Mouse (Mus musculus) hindbrain, embryonic 11.5 days (tissue): Measurements from ENCODE around the gene Snrnp40. TPM values are rescaled to one million over a fixed set of nuclear protein-coding genes. Genes with fewer than 3 reads are reported as not detected.

ENCODE experiments used
- ATAC-seq: fragments of 200-750 bp; cut with Nextera tagmentation; 2 replicates; pipeline ENCODE4 v1.8.0; 2017; ENCODE audit warnings: mild to moderate bottlenecking, moderate TSS enrichment, moderate library complexity; ENCODE audit not compliant: low FRiP score
- DNase-seq: peaks from one replicate; pipeline ENCODE4 v3.0.0-alpha.2; 2015; ENCODE audit warnings: low spot score
- H3K27ac ChIP-seq: fragments of 300-500 bp; sonication (generic); 2 replicates; pipeline ENCODE4 v1.5.1; 2014; ENCODE audit warnings: mild to moderate bottlenecking, low read depth, low read length
- H3K27me3 ChIP-seq: fragments of 300-500 bp; sonication (generic); 2 replicates; pipeline ENCODE4 v1.6.1; 2014; ENCODE audit warnings: mild to moderate bottlenecking, low read length, moderate library complexity, mixed read lengths; ENCODE audit not compliant: control insufficient read depth, insufficient read depth
- H3K36me3 ChIP-seq: fragments of 300-500 bp; sonication (generic); 2 replicates; pipeline ENCODE4 v1.6.1; 2014; ENCODE audit warnings: mild to moderate bottlenecking, low read length, moderate library complexity, mixed read lengths; ENCODE audit not compliant: control insufficient read depth, insufficient read depth
- H3K4me1 ChIP-seq: fragments of 300-500 bp; sonication (generic); replicated peaks from 2 replicates; pipeline ENCODE4 v1.6.1; 2014; ENCODE audit warnings: low read length, mixed read lengths; ENCODE audit not compliant: control insufficient read depth, insufficient read depth
- H3K4me2 ChIP-seq: fragments of 300-500 bp; sonication (generic); replicated peaks from 2 replicates; pipeline ENCODE4 v1.6.1; 2014; ENCODE audit warnings: mild to moderate bottlenecking, low read depth, low read length
- H3K4me3 ChIP-seq: fragments of 300-500 bp; sonication (generic); 2 replicates; pipeline ENCODE4 v1.5.1; 2014; ENCODE audit warnings: low read depth, low read length
- H3K9ac ChIP-seq: fragments of 300-500 bp; sonication (generic); 2 replicates; pipeline ENCODE4 v1.6.1; 2014; ENCODE audit warnings: low read depth, low read length
- H3K9me3 ChIP-seq: fragments of 300-500 bp; sonication (generic); 2 replicates; pipeline ENCODE4 v1.6.1; 2016; ENCODE audit warnings: low read length; ENCODE audit not compliant: control insufficient read depth
- WGBS: fragments of 180-500 bp; shearing (Covaris S2); extraction: QIAGEN DNeasy Blood & Tissue Kit; methylation state at CpG from one replicate; pipeline ENCODE4 v1.1.7; 2014; 5-methylcytosine and 5-hydroxymethylcytosine counted together
- polyA plus RNA-seq: library from polyadenylated mRNA; unstranded; fragments of >200 nt; fragmentation: Nextera tagmentation; extraction: Ambion mirVana; gene quantifications from 2 replicates; pipeline ENCODE4 v1.2.1, GENCODE M21; 2014

Snrnp40 gene
- polyA plus RNA-seq, 1 experiment from 2014 or later: 190 TPM

DNA sequence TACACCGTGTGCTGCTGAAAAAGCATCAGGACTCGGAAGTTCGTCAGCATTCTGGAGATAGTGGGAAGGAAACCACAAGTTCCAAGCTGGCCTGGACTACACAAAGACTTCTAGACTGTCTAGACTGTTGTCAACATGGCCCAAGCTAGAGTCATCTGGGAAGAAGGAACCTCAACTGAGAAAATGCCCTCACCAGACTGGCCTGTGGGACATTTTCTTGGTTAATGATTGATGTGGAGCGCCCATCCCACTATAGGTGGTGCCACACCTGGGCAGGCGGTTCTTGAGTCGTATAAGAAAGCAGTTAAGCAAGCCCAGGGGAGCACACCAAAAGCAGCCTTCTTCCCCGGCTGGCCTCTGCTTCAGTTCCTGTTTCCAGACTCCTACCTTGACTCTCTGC is 7.3 kb upstream of the Snrnp40 start:
- H3K36me3 ChIP-seq: peaks cover 6% of the 10 kb centered on the region
- H3K4me1 ChIP-seq: no peaks in the 10 kb centered on the region
- ATAC-seq: no peak
- H3K4me3 ChIP-seq: no peak overlapping the region
- 88% methylated on average over 7 of the region's 7 CpGs for WGBS
- H3K9ac ChIP-seq: no peak overlapping the region
- no peaks in the 10 kb centered on the region for H3K9me3 ChIP-seq
- no peak for DNase-seq
- H3K27ac ChIP-seq: no peak overlapping the region
- no peak overlapping the region for H3K4me2 ChIP-seq
- no peaks in the 10 kb centered on the region for H3K27me3 ChIP-seq

DNA sequence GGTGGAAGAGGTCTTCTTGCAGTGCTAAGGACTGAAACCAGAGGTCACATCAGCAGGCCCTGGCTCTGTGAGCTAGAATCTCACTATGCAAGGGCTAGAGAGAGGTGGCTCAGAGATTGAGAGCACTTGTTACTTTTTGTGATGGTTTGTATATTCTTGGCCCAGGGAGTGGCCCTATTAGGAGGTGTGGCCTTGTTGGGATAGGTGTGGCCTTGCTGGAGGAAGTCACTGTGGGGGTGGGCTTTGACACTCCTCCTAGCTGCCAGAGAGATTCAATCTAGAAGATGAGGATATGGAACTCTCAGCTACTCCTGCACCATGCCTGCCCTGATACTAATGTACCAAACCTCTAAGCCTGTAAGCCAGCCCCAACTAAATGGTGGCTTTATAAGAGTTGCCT is 2.0 kb upstream of the Snrnp40 start:
- Histone ChIP-seq H3K27ac (no peak overlapping the region), H3K27me3 (no peaks in the 10 kb centered on the region), H3K4me3 (no peak overlapping the region), H3K4me1 (peaks cover 3% of the 10 kb centered on the region; the same call in 1 of the 2 replicates), H3K36me3 (no peaks in the 10 kb centered on the region), H3K9me3 (no peaks in the 10 kb centered on the region), H3K9ac (no peak overlapping the region), H3K4me2 (no peak overlapping the region)
- no peak for ATAC-seq
- no peak for DNase-seq

DNA sequence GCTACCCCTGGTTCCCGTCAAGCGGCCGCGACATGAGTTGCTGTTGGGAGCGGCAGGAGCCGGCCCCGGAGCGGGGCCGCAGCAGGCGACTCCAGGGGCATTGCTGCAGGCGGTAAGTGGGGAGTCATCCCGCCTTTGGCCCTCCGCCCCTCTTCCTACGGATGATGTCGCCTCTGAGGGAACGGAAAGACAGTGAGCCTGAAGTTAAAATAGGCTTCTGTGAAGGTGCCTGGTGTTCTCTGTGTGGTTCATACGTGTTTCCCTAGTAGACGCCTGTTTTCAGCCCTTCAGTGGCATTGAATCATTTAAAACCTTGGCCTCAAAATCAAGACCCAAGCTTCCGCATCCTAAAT is 282 bp downstream of the Snrnp40 start:
- DNase-seq (no peak), ATAC-seq (no peak)
- H3K4me3 ChIP-seq: peak overlapping the region; percentile 75
- 0 out of 2 replicates have a peak overlapping the region, but pooled peaks have one; percentile 8 for H3K27ac ChIP-seq
- peaks cover 3% of the 10 kb centered on the region; the same call in 1 of the 2 replicates for H3K4me1 ChIP-seq
- H3K9ac ChIP-seq: peak overlapping the region; percentile 78
- H3K36me3 ChIP-seq: peaks cover 7% of the 10 kb centered on the region; the same call in 1 of the 2 replicates
- no peaks in the 10 kb centered on the region for H3K9me3 ChIP-seq
- 0% methylated on average over 15 of the region's 19 CpGs for WGBS
- no peaks in the 10 kb centered on the region for H3K27me3 ChIP-seq
- peak overlapping the region; percentile 48 for H3K4me2 ChIP-seq

DNA sequence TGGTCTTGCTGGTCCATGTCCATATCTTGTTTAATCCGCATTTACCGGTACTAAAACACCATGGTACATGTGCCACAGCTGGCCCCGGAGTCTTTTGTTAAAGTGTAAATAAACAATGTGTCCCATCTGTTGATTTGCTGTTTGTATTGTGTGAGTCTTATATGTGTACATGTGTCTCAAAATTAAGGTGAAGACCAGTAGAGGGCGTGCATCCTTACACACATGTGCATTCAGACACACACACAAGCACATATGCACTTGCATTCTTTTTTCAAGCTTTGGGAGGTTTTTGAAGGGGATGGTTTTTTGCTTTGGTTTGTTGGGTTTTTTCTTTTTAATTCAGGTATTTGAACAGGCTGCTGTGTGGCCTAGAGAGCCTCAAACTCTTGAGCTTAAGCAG is 16.7 kb downstream of the Snrnp40 start:
- Histone ChIP-seq H3K27me3 (no peaks in the 10 kb centered on the region), H3K4me1 (no peaks in the 10 kb centered on the region), H3K27ac (no peak overlapping the region), H3K4me3 (no peak overlapping the region), H3K4me2 (no peak overlapping the region), H3K9me3 (no peaks in the 10 kb centered on the region), H3K9ac (no peak overlapping the region), H3K36me3 (peaks cover 23% of the 10 kb centered on the region)
- 92% methylated on average over 4 of the region's 4 CpGs for WGBS
- ATAC-seq (no peak), DNase-seq (peak; percentile 27)

DNA sequence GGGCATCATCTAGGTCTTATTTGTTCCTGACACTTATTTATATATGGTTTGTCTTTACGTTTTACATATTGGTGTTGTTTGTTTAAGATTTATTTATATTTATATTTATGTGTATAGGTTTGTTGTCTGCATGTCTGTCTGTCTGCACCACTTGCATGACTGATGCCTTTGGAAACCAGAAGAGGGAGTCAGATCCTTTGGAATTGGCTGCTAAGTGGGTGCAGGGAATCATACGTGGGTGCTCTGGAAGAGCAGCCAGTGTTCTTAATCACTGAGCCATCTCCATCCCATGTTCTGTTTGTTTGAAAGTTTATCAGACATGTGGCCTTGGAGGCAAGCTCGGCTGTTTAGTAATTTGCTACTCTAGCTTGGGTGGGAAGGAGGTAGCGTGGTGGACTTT is 17.6 kb downstream of the Snrnp40 start:
- DNase-seq: no peak
- Histone ChIP-seq H3K4me1 (no peaks in the 10 kb centered on the region), H3K4me2 (no peak overlapping the region), H3K27me3 (no peaks in the 10 kb centered on the region), H3K4me3 (no peak overlapping the region), H3K27ac (no peak overlapping the region), H3K36me3 (peaks cover 23% of the 10 kb centered on the region), H3K9ac (no peak overlapping the region), H3K9me3 (no peaks in the 10 kb centered on the region)
- 96% methylated on average over 4 of the region's 4 CpGs for WGBS
- no peak for ATAC-seq

DNA sequence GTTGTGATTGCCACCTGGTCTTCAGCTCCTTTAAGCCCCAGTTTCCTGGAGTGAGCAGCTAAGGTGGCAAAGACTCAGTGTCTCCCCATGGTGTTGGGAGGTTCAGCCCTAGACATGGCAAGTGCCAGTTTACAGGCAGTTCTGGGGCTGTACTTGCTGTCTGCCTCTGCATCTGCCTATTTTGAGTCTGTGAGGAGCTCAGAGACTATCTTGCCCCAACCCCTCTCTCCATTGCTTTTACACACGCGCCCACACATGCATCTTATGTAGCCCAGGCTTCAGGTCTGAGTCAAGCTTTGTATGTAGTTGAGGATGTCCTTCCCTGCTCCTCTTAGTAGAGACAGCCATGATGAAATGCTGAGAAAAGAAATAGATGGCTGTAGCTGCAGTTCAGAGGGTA is 19.2 kb downstream of the Snrnp40 start:
- no peaks in the 10 kb centered on the region for H3K9me3 ChIP-seq
- no peak for ATAC-seq
- peaks cover 26% of the 10 kb centered on the region for H3K36me3 ChIP-seq
- DNase-seq: no peak
- no peak overlapping the region for H3K4me3 ChIP-seq
- H3K4me2 ChIP-seq: no peak overlapping the region
- WGBS: 98% methylated on average over 2 of the region's 2 CpGs
- H3K4me1 ChIP-seq: no peaks in the 10 kb centered on the region
- H3K27ac ChIP-seq: no peak overlapping the region
- H3K27me3 ChIP-seq: no peaks in the 10 kb centered on the region
- H3K9ac ChIP-seq: no peak overlapping the region

DNA sequence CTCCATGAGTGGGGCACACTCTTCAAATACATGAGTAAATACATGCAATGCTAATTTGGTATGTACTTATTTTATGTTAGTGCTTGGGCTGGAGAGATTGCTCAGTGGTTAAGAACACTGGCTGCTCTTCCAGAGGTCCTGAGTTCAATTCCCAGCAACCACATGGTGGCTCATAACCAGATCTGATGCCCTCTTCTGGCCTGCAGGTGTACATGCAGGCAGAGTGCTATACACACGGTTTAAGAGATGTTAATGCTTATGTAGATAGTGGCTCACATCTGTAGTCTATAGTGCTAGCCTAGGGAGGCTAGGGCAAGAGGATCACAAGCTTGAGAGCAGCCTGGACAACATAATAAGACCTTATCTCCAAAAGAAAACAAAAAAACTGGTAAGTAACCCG is 20.5 kb downstream of the Snrnp40 start:
- no peaks in the 10 kb centered on the region for H3K4me1 ChIP-seq
- H3K36me3 ChIP-seq: peaks cover 24% of the 10 kb centered on the region
- DNase-seq (no peak), ATAC-seq (no peak)
- H3K27me3 ChIP-seq: no peaks in the 10 kb centered on the region
- no peak overlapping the region for H3K4me3 ChIP-seq
- H3K27ac ChIP-seq: no peak overlapping the region
- 84% methylated on average over 2 of the region's 2 CpGs for WGBS
- no peak overlapping the region for H3K4me2 ChIP-seq
- no peak overlapping the region for H3K9ac ChIP-seq
- no peaks in the 10 kb centered on the region for H3K9me3 ChIP-seq

DNA sequence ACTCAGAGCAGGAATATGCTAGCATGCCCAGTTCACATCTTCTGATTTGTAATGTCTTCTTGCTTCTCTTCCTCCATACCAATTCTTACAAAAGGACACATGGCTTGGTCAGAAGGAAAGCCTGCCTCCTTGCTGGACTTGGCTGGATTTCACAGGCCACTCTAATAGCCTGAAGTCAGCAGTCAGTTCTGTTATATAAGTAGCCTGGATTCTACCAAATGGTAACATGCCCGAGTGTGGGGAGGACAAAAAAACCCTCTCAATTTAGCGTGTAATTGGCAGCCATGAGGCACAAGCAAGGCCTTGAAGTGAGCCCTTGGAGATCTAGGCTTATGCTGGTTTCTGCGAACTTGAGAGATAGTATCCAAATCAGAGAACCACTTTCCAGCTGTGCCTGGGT is 27.3 kb downstream of the Snrnp40 start:
- H3K36me3 ChIP-seq: peaks cover 12% of the 10 kb centered on the region; the same call in 1 of the 2 replicates
- 75% methylated on average over 3 of the region's 3 CpGs for WGBS
- DNase-seq: no peak
- H3K27me3 ChIP-seq: no peaks in the 10 kb centered on the region
- H3K4me1 ChIP-seq: no peaks in the 10 kb centered on the region
- no peak overlapping the region for H3K27ac ChIP-seq
- no peak for ATAC-seq
- no peak overlapping the region for H3K9ac ChIP-seq
- H3K4me2 ChIP-seq: no peak overlapping the region
- no peaks in the 10 kb centered on the region for H3K9me3 ChIP-seq
- H3K4me3 ChIP-seq: no peak overlapping the region

DNA sequence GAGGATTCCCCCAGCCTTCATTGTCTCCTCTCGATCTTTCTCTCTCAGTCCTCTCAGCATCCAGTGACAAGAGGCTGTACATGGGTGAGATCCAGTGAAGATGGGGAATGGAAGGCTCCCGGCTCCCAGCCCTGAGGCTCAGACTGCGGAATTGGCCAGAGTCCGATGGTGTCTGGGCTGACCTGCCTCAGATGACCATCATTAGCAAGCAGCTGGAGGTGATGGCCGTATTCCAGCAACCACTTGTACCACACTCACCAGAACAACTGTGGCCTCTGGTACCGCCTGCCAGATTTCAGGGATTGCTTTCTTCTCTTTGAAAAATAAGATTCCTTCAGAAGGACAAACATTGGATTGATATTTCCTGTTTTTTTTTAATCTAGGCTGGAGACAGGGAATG is 29.6 kb downstream of the Snrnp40 start:
- no peaks in the 10 kb centered on the region for H3K9me3 ChIP-seq
- H3K27me3 ChIP-seq: no peaks in the 10 kb centered on the region
- H3K36me3 ChIP-seq: peaks cover 8% of the 10 kb centered on the region; the same call in 1 of the 2 replicates
- DNase-seq (no peak), ATAC-seq (no peak)
- no peak overlapping the region for H3K27ac ChIP-seq
- no peak overlapping the region for H3K4me2 ChIP-seq
- no peaks in the 10 kb centered on the region for H3K4me1 ChIP-seq
- WGBS: 73% methylated on average over 6 of the region's 6 CpGs
- H3K9ac ChIP-seq: no peak overlapping the region
- H3K4me3 ChIP-seq: no peak overlapping the region
